Mouse (Mus musculus) left cerebral cortex, adult 8-10 months (tissue): ENCODE measurements around the gene Ggn. TPM values are rescaled to one million over a fixed set of nuclear protein-coding genes. Genes with fewer than 3 reads are reported as not detected.
"Not testable (repeated sequence)": the region's sequence is repeated elsewhere in the genome, so short reads cannot be mapped to it uniquely, and the experiment has no call there.

Experiments
- DNase-seq, 2 experiments: peaks; one replicate each; pipeline ENCODE4 v3.0.0; 2022; ENCODE audit warnings: low spot score in 2 of 2
- total RNA-seq, 4 experiments: library from RNA; stranded (reverse); gene quantifications; 2 replicates each; pipeline ENCODE4 v1.2.4; 2022

Gene Ggn
- total RNA-seq: 1 to 10 TPM in 1 of 4 experiments, under 1 TPM in 3; 0.54 to 1.7 (median 0.67) TPM

DNA sequence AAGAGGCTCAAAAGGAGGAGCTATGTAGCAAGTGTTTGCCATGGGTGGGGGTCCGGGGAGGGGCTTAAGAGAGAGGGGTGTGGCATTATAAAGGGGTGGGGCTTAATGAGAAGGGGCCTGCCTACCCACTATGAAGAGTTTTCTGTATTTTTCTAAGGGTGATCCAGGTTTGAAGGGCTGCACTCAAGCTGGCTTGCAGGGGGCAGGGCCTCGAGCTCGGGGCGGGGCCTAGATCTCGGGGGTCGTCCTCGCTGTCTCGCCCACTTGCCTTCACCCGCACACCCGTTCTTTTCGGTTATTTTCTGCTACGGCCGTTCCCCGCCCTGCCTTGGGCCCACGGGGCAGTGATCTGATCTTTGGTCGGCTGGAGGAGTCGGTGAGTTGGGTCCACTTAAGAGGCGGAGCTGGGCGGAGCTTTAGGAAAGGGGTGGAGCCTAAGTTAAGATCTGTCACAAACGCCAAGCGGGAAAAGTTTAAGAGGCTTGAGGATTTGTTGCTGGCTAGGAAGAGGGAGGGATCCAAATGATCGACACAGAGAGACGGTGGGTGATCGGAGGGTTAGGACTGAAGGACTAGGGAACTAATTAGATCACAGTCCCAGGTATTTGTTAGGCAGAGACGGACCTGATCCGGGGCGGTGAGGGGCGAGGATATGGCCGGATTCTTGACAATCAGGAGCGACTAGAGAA lies at the start of gene Ggn, which contains the start of gene Spred3:
Gene Ggn (plus strand): TSS at position 145 of the 689 bp plus-strand sequence.
Gene Spred3 (minus strand): TSS at position 346 of the 689 bp plus-strand sequence.
- DNase-seq: peak in 1 of 2 experiments; percentile 40

DNA sequence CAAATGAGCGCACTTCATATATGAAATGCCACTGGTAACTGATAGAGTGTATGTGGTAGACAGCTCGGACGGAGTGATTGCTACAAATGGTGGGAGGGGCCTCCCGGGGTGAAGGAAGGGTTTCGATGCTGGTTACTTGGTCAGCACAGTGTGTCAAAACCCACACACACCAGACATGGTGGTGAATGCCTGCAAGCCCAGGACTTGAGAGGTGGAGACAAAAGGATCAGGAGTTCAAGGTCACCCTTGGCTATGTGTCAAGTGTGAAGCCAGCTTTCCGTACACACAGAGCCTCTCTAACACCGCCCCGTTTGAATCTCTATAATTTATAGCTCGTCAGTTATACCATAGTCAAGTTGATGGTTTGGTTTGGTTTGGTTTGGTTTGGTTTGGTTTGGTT lies 47.2 kb upstream of the Ggn start:
- no peak for DNase-seq

DNA sequence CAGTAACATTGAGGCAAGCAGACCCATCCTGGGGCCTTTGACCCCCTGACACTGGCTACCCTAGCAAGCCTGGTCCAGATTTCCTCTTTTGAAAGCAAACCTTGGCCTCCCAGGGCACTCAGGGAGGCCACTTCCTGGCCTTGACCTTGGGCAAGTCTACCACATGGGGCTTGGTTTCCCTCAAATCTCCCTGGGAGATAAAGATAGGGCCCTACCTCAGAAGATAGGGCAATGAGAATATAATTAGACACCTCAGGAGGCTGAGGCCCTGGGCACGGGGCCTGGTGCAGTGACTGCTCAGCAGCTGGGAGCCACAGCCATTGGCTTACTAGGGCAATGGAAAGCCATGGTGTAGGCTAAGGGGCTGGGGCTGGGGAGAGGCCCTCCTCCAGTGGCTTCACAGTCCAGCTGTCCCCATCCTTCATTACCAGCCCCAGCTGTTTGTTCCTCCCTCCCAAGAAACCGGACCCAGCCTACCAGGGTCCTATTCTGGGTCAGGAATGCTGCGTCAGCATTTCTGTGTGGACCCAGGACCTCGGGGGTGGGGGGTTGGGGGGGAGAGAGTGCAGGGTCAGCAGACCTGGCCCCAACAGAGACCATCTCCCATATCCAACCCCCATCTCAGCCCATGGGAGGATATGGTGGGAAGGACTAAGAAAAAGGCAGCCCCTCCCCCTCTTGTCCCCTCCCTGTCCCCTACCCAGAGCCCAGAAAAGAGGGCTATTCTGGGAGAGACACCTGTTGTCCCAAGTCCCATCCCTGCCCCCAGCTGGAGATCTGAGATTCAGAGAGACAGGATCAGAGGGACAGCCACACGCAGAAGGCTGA lies 46.3 kb upstream of the Ggn start:
- no peak for DNase-seq

DNA sequence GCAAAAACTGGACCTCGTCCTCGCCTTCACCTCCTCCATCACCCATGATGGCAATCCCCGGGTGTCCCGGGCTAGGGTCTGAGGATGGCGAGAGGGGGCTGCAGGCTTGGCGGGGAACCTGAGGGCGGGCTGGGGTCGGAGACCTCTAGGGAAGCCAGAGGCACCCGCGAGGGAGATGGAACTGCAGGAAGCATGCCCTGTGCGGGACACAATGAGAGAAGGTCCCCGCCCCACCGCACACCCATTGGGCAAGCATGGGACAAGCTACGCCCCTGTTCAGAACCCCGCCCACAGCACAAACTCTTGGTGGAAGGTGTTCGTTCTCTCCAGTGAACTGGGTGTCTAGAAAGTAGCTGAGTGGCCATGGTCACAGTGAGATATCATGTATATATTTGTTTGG lies 45.0 kb upstream of the Ggn start, which contains the start of gene Ryr1:
Gene Ryr1 (minus strand): TSS at position 210 of the 400 bp plus-strand sequence.
- DNase-seq: no peak

DNA sequence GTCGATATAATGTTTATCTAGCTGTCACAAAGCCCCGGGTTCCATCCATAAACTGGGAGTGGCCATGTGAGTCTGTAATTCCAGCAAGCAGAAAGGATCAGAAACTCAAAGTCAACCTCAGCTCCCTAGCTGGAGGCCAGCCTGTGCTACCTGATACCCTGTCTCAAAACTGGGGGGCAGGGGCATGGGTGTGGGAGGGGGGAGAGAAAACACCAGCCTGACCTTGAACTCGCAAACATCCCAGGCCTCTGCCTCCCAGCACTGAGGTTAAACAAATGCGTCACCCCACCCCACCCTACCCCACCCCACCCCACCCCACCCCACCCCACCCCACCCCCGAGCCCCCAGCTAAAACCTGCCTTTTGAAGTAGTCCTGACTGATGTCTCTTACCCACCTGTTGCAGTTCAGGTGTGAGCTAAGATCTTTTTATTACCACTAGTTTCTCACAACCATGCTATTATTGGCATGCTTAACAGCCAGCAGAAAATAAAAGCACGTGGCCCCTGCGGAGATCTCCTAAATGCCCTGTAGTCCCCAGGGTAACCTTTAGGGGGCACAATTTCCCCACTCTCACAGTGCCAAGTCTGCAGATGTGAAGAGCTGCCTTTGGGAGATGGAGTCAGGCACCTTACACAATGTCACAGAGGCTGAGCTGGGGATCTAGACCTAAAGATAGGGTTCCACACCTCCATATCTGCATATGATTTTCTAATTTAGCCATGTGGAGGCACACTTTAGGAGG lies 43.7 kb upstream of the Ggn start:
- DNase-seq: no peak

- no peak for DNase-seq
These were observed 41.3 kb upstream of the Ggn start for GRCm38 (mm10) chr7:29128725-29129124.

GRCm38 (mm10) chr7:29134230-29134629 lies 35.8 kb upstream of the Ggn start:
- no peak for DNase-seq

- no peak for DNase-seq
These were observed 35.2 kb upstream of the Ggn start, which contains the start of gene Rasgrp4 for GRCm38 (mm10) chr7:29134693-29135386. TSS of gene Rasgrp4 (plus strand) at chr7:29134851.

DNA sequence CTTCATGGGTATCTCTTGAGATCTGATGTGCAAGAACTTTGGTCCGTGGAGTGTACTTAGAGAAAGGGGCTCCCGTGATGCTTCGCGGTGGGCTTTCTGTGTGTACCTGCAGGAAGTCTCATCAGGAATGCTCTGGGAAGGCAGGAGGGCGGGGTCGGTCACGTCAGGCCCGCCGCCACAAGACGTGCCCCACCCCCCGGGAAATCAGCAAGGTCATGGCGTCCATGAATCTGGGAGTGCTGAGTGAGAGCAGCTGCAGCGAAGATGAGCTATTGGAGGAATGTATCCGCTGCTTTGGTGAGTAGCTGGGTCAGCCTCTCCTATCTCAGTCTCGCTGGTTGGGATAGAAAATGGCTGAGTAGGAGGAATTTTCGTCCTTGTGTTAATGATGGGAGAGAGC lies 32.6 kb upstream of the Ggn start:
- DNase-seq: no peak

DNA sequence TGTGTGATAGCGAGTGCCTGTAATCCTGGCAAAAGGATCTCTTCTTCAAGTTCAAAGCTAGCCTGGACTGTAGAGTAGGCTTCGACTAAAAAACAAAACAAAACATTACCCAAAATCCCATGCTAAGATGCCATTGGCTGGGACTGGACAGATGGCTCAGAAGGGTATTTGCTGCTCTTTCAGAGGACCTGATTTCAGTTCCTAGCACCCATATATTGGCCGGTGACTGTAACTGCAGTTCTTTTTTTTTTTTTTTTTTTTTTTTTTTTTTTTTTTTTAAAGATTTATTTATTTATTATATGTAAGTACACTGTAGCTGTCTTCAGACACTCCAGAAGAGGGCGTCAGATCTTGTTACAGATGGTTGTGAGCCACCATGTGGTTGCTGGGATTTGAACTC lies 30.8 kb upstream of the Ggn start:
- not testable (repeated sequence) for DNase-seq

DNA sequence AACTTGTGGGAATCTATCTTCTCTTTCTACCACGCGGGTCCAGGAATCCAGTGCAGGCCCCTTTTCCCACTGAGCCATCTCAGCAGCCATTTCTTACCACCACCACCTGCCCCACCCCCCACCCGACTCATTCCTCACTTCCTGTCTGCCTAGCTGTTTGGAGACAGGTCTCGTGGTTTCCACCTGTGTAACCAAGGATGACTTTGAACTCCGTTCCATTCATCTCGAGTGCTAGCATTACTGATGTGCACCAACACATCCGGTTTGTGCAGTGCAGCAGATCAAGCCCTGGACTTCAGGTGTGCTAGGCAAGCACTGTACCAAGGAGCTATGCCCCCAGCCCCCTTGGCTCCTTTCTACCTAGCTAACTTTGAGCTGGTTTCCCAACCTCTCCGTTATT lies 28.6 kb upstream of the Ggn start:
- no peak for DNase-seq

DNA sequence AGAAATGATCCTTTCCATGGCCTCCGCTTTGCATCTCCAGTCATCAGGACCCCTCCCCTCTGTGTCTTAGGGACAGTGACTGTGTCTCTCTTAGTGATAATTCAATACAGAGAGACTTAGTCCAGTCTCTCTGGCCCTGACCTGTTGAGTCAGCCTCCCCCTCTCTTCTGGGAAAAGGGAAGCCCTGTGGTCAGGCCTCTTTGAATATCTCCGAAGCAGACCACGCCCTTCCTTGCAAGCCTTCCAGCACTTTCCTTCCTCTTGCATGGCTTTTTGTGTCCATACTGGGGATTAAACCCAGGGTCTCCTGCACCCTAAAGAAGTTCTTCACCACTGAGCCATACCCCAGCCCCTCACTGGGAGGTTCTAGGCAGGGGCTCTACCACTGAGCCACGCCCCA lies 26.0 kb upstream of the Ggn start:
- no peak for DNase-seq

DNA sequence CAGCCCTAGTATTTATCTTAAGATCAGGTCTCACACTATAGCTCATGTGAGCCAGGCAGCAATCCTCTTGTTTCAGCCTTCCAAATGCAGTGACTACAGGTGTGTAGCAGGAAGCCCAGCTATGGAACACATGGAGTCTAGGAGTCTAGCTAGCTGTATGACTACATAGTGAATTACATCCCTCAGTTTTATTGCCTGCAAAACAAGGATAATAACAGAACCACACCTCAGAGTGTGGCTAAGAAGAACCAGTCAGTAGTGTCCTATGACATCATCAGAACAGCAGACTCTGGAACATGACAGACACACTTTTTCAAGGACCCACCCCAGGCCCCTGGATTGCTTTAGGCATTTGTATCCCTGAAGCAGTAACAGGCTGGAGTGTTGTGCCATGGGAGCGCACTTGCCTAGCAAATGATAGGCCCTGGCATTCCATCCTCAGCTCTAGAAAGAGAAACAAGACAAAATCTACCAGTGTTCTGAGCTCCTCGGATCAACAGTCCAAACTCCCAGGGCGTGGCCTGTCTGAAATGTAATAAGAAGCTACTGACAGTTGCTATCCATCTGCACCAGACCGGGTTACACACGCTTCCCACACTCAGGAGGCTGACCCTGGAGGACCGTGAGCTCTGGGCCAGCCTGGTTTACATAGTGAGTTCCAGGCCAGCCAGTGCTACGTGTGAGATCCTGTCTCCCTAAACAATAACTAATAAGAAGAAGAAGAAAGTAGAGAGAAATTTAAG lies 23.2 kb upstream of the Ggn start:
- no peak for DNase-seq

DNA sequence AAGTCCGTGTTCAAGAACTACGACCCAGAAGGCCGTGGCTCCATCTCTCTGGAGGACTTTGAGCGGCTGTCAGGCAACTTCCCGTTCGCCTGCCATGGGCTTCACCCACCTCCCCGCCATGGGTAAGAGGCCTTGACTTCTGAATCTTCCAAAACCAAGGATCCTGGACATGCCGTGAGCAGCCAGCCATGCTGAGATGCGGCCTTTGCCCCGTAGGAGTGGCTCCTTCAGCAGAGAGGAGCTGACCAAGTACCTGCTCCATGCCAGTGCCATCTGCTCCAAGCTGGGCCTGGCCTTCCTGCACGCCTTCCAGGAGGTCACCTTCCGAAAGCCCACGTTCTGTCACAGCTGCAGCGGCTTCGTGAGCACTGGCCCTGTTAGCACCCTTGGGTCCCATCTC lies 21.2 kb upstream of the Ggn start:
- no peak for DNase-seq

- DNase-seq: no peak
These were observed 18.5 kb upstream of the Ggn start for GRCm38 (mm10) chr7:29151486-29151885.

DNA sequence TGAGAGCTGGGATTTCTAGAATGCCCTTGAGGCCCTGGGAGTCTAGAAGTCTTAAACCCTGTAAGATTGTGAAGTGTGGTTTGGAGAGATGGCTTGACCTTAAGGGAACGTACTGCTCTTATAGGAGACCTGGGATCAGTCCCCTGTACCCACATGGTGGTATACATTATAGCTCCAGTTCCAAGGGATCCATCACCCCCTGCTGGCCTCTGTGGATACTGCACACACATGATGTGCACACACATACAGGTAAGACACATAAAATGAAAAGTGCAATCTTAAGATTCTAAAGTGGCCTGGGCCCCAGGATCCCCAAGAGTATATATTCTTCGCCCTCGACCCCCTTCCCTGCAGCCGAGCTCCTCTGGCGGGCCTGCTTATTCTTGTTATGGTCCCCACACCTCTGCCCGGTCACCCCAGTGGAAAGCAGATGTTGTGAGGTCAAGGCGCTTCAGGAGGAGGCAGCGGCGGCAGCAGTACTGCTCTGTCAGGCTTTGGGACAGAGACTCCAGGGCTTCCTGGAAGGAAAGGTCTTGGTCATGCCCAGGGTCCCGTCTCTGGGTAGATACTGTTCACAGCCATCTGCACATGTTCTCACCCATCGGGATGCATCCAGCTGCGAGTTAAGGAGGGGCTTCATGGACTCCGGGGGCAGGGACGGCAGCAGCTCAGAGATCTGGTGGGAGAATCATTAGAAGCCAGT lies 15.8 kb upstream of the Ggn start:
- DNase-seq: no peak

GRCm38 (mm10) chr7:29155196-29155837 lies 14.7 kb upstream of the Ggn start:
- peak; percentile 66 to 89 for DNase-seq

- DNase-seq: peak; percentile 72 to 83
These were observed 13.9 kb upstream of the Ggn start, which contains the start of gene Fam98c for GRCm38 (mm10) chr7:29155838-29156782. TSS of gene Fam98c (minus strand) at chr7:29156234.
